Mouse (Mus musculus) CH12.LX (cell line): ENCODE results near the gene Cnot4. TPM values are rescaled to one million over a fixed set of nuclear protein-coding genes. Genes with fewer than 3 reads are reported as not detected.
"Not testable (repeated sequence)": the region's sequence is repeated elsewhere in the genome, so short reads cannot be mapped to it uniquely, and the experiment has no call there.

ENCODE experiments used
- DNase-seq: peaks from one replicate; pipeline ENCODE4 v3.0.0-alpha.2; 2013; ENCODE audit errors: extremely low read depth
- H3K27ac ChIP-seq: 2 replicates; pipeline ENCODE4 v1.5.1; 2012; ENCODE audit warnings: low read depth, mild to moderate bottlenecking, control low read depth, moderate library complexity; ENCODE audit not compliant: insufficient read depth
- H3K27me3 ChIP-seq: replicated peaks from 2 replicates; pipeline ENCODE3; 2012; ENCODE audit warnings: inconsistent platforms
- H3K36me3 ChIP-seq, 2 experiments: replicated peaks in 1 of 2; 2 replicates each; pipeline versions ENCODE3 to v1.6.1; 2012; ENCODE audit warnings: inconsistent platforms in 1 of 2, low read length in 1 of 2, mild to moderate bottlenecking in 1 of 2, mixed read lengths in 1 of 2, moderate library complexity in 1 of 2; ENCODE audit not compliant: control insufficient read depth in 1 of 2, insufficient read depth in 1 of 2
- H3K4me1 ChIP-seq, 2 experiments: 2 replicates each; pipeline ENCODE4 v1.6.1; 2012; ENCODE audit warnings: inconsistent platforms in 1 of 2, moderate library complexity in 1 of 2; ENCODE audit not compliant: insufficient read depth in 2 of 2, control insufficient read depth in 1 of 2
- H3K4me2 ChIP-seq: 2 replicates; pipeline ENCODE4 v1.6.1; 2012; ENCODE audit warnings: low read depth, mild to moderate bottlenecking, control low read depth; ENCODE audit not compliant: poor library complexity, insufficient read depth, severe bottlenecking
- H3K4me3 ChIP-seq, 3 experiments: fragments of 150-350 bp in 1 of 3; sonication (generic) in 1 of 3; replicated peaks in 1 of 3; 2 replicates each; pipeline versions ENCODE3 to v1.5.1; 2011 to 2012; ENCODE audit warnings: low read depth in 2 of 3, low read length in 2 of 3, mild to moderate bottlenecking in 2 of 3, moderate library complexity in 2 of 3, control low read depth in 1 of 3, improper control_type of control experiment in 1 of 3, inconsistent platforms in 1 of 3, mixed read lengths in 1 of 3; ENCODE audit not compliant: poor library complexity in 1 of 3
- H3K79me2 ChIP-seq: replicated peaks from 2 replicates; pipeline ENCODE4 v1.6.1; 2012; ENCODE audit warnings: mild to moderate bottlenecking, moderate library complexity; ENCODE audit not compliant: control insufficient read depth, poor library complexity, insufficient read depth, severe bottlenecking; ENCODE audit errors: extremely low read depth
- H3K9ac ChIP-seq: 2 replicates; pipeline ENCODE4 v1.6.1; 2012; ENCODE audit warnings: low read depth, mild to moderate bottlenecking, control low read depth, moderate library complexity; ENCODE audit not compliant: insufficient read depth
- H3K9me3 ChIP-seq: replicated peaks from 2 replicates; pipeline ENCODE3; 2012; ENCODE audit warnings: low read length, inconsistent platforms, mixed read lengths
- BHLHE40 ChIP-seq: IDR thresholded peaks from 2 replicates; pipeline ENCODE4 v1.6.1; 2011; ENCODE audit warnings: mild to moderate bottlenecking, low read depth, low read length, improper control_type of control experiment
- CTCF ChIP-seq, 2 experiments: IDR thresholded peaks in 1 of 2; conservative IDR thresholded peaks in 1 of 2; 2 replicates each; pipeline ENCODE4 v1.5.1; 2011 to 2012; ENCODE audit warnings: low read depth in 2 of 2, low read length in 2 of 2, improper control_type of control experiment in 1 of 2, inconsistent platforms in 1 of 2, mild to moderate bottlenecking in 1 of 2, moderate library complexity in 1 of 2
- JUN ChIP-seq: IDR thresholded peaks from 2 replicates; pipeline ENCODE4 v1.6.1; 2011; ENCODE audit warnings: low read depth, mild to moderate bottlenecking, low read length, improper control_type of control experiment, moderate library complexity; ENCODE audit not compliant: insufficient read depth
- JUND ChIP-seq: conservative IDR thresholded peaks from 2 replicates; pipeline ENCODE4 v1.6.1; 2011; ENCODE audit warnings: low read depth, low read length, improper control_type of control experiment
- MAZ ChIP-seq: IDR thresholded peaks from 2 replicates; pipeline ENCODE4 v1.6.1; 2012; ENCODE audit warnings: low read depth, mild to moderate bottlenecking, inconsistent platforms, low read length, improper control_type of control experiment, moderate library complexity
- MEF2A ChIP-seq: IDR thresholded peaks from 2 replicates; pipeline ENCODE4 v1.6.1; 2014; ENCODE audit warnings: low read depth, mild to moderate bottlenecking, inconsistent platforms, low read length, improper control_type of control experiment, borderline replicate concordance
- MYC ChIP-seq: IDR thresholded peaks from 2 replicates; pipeline ENCODE4 v1.6.1; 2011; ENCODE audit warnings: low read depth, mild to moderate bottlenecking, improper control_type of control experiment, low read length
- POLR2AphosphoS2 ChIP-seq: IDR thresholded peaks from 2 replicates; pipeline ENCODE4 v1.6.1; 2011; ENCODE audit warnings: low read depth, low read length, improper control_type of control experiment
- RAD21 ChIP-seq: IDR thresholded peaks from 2 replicates; pipeline ENCODE4 v1.6.1; 2011; ENCODE audit warnings: low read depth, mild to moderate bottlenecking, low read length, improper control_type of control experiment, moderate library complexity
- USF2 ChIP-seq: conservative IDR thresholded peaks from 2 replicates; pipeline ENCODE4 v1.6.1; 2011; ENCODE audit warnings: low read depth, low read length, improper control_type of control experiment
- ZNF384 ChIP-seq: IDR thresholded peaks from 2 replicates; pipeline ENCODE4 v1.6.1; 2012; ENCODE audit warnings: low read depth, low read length, improper control_type of control experiment, inconsistent platforms
- dilution Hi-C: fragments of 300-500 bp; cut with MboI; formaldehyde crosslinking; loops from 2 replicates; pipeline ENCODE4 v1.14.3; 2020; ENCODE audit warnings: low sequenced_read_pairs; ENCODE audit not compliant: extremely low pct_unique_long_range_greater_than_20kb, extremely low pct_ligation_motif_present
- in situ Hi-C: fragments of 300-500 bp; cut with MboI; formaldehyde crosslinking; loops from 3 replicates; pipeline ENCODE4 v1.14.3; 2019; ENCODE audit warnings: low sequenced_read_pairs, low pct_ligation_motif_present, low pct_unique_long_range_greater_than_20kb, mixed read lengths
- polyA plus RNA-seq: library from polyadenylated mRNA; unstranded; fragments of >175 nt; gene quantifications from 2 replicates; pipeline ENCODE4 v1.2.1, GENCODE M21; 2012; ENCODE audit warnings: low read depth; ENCODE audit not compliant: insufficient read length
- total RNA-seq, 2 experiments: library from RNA; depleted of rRNA; stranded (reverse); fragments of 300-350 nt in 1 of 2; fragments of >200 nt in 1 of 2; gene quantifications; 2 replicates each; pipeline ENCODE4 v1.2.3; 2012 to 2014

The Cnot4 gene
- total and polyA plus RNA-seq, 3 experiments = 6.0 to 25.1 (median 8.7) TPM

DNA sequence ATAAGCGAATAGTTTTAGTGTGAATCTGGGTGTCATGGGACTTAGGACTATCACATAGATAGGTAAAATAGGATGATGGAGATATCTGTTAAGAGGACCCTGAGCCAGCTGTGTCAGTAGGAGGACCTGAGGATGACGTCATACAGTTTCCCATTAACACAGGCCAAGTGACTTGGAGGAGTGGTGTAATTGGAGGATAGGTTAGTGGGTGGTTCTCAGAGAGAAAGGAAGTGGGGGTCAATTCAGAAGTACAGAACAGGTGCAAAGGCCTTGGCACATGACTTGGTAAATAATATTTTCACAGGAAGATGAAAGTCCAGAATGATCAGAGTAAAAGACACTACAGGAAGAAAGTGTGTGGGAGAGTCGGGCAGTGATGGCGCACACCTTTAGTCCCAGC is 39.7 kb upstream of the Cnot4 start:
- Histone ChIP-seq H3K27me3 (no peaks in the 10 kb centered on the region), H3K9me3 (no peaks in the 10 kb centered on the region), H3K36me3 (no peaks in the 10 kb centered on the region), H3K4me3 (no peak overlapping the region), H3K27ac (no peak overlapping the region), H3K9ac (no peak overlapping the region), H3K4me2 (no peak overlapping the region), H3K79me2 (peaks cover 5% of the 10 kb centered on the region; the same call in 1 of the 2 replicates), H3K4me1 (peaks cover 4 to 16% of the 10 kb centered on the region in 2 experiments; a peak in 3 of 4 replicates)
- in situ Hi-C loops (loop anchor here (5.0 kb wide), 1 partner anchor 36 kb away; no protein-coding TSS in a partner anchor), dilution Hi-C loops (no loop called here)
- peak; percentile 35 for DNase-seq
- TF ChIP-seq BHLHE40 = peak; percentile 52; the same call in 1 of the 2 replicates
- TF ChIP-seq MAZ = no peak
- peak; percentile 49; the same call in 1 of the 2 replicates for TF ChIP-seq JUN
- TF ChIP-seq POLR2AphosphoS2 = no peak
- TF ChIP-seq JUND = peak; percentile 68
- TF ChIP-seq MEF2A = no peak

DNA sequence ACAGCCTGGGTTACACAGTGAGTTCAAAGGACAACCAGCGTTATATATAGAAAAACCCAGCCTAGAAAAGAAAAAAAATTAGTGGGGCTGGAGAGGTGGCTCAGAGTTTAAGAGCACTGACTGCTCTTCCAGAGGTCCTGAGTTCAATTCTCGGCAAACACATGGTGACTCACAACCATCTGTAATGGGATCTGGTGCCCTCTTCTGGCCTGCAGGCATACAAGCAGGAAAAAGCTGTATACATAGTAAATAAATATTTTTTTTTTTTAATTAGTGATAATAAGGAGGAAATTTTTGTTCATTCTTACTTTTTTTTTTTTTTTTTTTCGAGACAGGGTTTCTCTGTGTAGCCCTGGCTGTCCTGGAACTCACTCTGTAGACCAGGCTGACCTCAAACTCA is 38.5 kb upstream of the Cnot4 start:
- H3K9me3 ChIP-seq, dilution Hi-C loops, DNase-seq, H3K27me3 ChIP-seq, H3K9ac ChIP-seq, H3K27ac ChIP-seq, H3K4me2 ChIP-seq, H3K79me2 ChIP-seq, H3K36me3 ChIP-seq, H3K4me3 ChIP-seq: not testable (repeated sequence)
- in situ Hi-C loops = loop anchor here (5.0 kb wide), 1 partner anchor 35 kb away; no protein-coding TSS in a partner anchor
- H3K4me1 ChIP-seq = peaks cover 4 to 19% of the 10 kb centered on the region in 2 experiments; a peak in 3 of 4 replicates
- TF ChIP-seq MYC (peak; percentile 34; the same call in 1 of the 2 replicates), CTCF (conservative IDR thresholded peaks at IDR 0.05 in 1 of 2, IDR thresholded peaks at IDR 0.05 in 1 of 2; ENCODE audit: low read depth in 2 of 2, low read length in 2 of 2) (peak in 1 of 2 experiments; percentile 37; a peak in 2 of 4 replicates), ZNF384 (peak; percentile 27; the same call in 1 of the 2 replicates), RAD21 (peak; percentile 13)

DNA sequence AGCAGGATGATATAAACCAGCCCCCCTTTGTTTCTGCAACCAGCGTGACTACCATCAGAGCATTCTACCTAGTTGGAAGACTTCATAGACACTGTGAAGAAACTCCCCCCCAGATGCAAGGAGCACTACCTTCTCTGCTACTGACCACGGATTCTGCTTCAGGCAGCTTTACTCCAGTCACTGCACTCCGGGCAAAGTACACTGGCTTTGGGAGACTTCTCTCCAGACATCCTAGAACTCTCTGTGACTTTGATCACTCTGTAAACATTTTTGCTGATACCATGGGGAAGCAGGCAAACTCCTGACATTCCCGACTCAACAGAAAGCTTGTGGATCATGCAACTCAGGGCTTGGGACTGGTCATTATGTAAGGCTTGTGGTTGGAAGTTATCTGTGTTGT is 35.7 kb upstream of the Cnot4 start:
- no peak for DNase-seq
- in situ Hi-C loops = no loop called here

More for the DNA sequence above, 35.7 kb upstream of the Cnot4 start:
- H3K27ac ChIP-seq = no peak overlapping the region
- H3K4me3 ChIP-seq = no peak overlapping the region
- H3K4me1 ChIP-seq = peaks cover 4 to 19% of the 10 kb centered on the region in 2 experiments; a peak in 3 of 4 replicates
- no peak overlapping the region for H3K9ac ChIP-seq
- TF ChIP-seq USF2 = no peak
- H3K36me3 ChIP-seq = no peaks in the 10 kb centered on the region
- H3K79me2 ChIP-seq = no peaks in the 10 kb centered on the region
- dilution Hi-C loops = no loop called here
- no peaks in the 10 kb centered on the region for H3K9me3 ChIP-seq
- no peak overlapping the region for H3K4me2 ChIP-seq
- H3K27me3 ChIP-seq = no peaks in the 10 kb centered on the region
